Mouse (Mus musculus) megakaryocyte, embryonic 14.5 days (primary cell): ENCODE data around the gene Akap8.

Experiments used
- FLI1 ChIP-seq: IDR thresholded peaks from 2 replicates; pipeline ENCODE4 v1.6.1; 2012; ENCODE audit warnings: low read length, inconsistent platforms, mixed read lengths
- GATA1 ChIP-seq: IDR thresholded peaks from 3 replicates; pipeline ENCODE4 v1.6.1; 2012; ENCODE audit warnings: mixed read lengths, low read length, inconsistent platforms, borderline replicate concordance

DNA sequence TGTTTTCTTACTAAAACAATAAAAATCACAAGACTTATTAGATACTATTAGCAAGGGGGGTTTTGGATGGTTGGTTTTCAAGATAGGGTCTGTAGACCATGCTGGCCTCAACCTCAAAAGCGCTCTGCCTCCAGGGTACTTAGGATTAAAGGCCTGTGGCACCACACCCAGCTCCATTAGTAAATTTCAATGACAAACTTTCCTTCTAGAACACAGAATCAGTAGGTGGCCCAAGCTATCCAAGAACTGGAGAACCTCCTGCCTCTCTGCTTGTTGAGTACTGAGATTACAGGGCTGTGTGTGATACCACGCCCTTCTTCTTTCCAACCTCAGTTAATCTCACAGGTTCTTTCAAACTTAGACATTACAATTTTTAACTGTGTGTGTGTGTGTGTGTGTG is 39.9 kb downstream of the Akap8 start:
- TF ChIP-seq GATA1 (no peak), FLI1 (no peak)
